Mouse (Mus musculus): Measurements from ENCODE around the gene Fam102b.

Gene Fam102b

DNA sequence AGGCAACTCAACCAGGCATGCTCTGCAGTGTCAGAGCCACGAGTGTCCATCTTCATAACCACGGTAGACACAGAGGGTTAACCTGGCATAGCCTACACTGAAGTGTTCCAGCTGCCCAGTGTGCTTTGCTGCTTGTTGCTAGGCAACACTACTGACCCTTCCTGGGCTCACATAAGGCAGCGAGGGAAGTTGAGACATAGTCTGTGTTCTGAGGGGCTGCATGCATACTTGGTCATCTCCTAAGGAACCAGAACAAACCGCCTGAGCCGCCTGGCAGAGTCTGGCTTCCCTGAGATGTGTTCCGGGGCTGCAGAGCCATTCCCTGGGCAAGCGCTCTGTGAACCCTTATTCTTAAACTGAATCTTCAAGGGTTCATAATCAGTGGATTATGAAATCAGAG, 66.2 kb downstream of the Fam102b start:
- peak in 1 of 2 experiments; percentile 20 for DNase-seq (ENCODE audit: low spot score in 2 of 2)

DNA sequence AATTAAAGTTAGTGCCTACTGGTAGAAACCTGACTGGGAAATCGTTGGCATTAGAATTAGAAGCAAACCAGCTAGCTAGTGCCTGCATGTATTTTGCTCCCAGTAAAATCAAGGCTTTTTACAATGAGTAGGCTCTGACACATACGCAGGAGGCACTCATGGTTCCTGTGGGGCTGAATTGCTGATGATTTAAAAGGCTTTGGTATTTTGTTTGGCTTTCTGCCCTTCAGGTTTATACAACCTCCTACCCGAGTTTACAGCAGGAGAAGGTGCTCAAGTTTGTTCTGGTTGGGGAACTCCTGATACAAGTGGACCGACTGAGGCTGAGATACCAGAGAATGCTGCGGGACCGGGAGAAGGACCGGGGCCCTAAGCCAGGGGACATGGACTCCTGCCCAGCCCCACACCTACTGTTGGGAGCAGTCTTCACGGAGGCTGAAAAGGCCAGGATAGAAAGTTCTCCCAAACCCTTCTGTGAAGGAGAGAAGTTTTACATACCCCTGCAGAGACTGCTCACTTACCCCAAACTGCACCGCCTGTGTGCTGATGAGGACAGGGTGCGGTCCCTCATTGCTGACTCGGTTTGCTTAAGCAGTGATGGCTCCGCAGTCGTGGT, 67.6 kb downstream of the Fam102b start:
- no peak for DNase-seq (ENCODE audit: low spot score in 2 of 2)

DNA sequence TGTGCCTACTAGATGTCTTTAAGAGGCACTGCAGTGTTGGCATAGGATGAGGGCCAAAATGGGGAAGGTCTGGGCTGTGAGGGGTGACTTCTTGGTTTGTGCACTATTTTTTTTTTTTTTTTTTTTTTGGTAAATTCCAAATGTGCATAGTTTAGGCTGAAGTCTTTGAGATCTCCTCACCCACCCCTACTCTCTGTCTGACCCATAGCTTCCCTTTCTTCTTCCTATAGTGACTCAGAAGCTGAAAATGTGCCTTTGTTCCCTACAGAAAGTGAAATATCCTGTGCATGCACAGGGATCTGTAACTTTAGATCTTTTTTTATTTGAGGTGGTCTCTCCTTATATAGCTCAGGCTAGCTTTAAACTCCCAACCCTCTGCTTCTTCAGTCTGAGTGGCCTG, 69.4 kb downstream of the Fam102b start:
- no peak for DNase-seq (ENCODE audit: low spot score in 2 of 2)

DNA sequence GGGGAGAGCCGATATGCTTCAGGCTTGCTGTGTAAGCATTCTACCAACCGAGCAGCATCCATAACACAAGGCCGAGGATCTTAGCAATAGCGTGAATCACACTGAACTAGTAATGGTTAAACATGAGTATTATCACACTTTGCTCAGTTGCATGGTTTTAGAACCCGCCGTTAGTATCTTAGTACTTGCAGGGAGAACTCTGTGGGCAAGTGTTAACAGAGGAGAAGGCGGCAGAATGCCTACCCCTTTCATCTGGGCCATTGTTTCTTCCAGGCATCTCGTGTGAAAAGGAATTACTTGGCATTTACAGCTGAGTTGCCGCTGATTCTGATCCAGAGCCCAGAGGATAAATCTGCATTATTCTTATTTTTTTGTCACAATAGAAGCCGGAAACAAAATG, 86.4 kb downstream of the Fam102b start:
- no peak for DNase-seq (ENCODE audit: low spot score in 2 of 2)

DNA sequence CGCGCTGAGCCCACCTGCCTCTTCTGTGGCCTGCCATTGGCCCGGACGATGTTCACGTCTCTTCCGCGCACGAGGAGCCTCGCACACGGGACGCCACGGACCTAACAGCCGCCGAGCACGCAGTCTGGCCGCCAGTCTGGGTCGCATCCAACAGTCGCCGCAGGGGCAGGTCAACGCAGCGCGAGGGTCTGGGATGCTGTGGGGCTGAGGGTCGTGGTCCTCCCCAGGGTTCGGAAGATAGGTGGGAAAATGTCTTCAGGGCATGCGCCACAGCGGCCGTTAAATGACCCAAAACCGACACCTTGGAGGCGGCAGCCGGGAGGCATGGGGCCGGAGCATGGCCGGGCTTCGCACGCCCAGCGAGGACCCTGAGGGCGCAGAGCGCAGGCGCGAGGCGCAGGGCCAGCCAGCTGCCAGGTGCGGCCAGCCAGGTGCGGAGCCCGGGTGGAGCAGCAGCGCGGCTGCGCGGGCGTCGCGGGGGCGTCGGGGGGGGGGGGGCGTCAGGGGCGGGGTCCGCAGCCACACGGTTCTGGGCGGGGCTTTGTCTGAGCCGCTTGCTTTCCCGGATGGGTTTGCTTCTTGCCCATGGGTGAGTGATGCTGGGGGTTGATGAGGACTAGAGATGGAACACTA, 87.3 kb downstream of the Fam102b start, which contains the start of gene Gm9857:
Gene Gm9857, minus strand, starts transcription at position 445 of the 633 bp plus-strand sequence.
- no peak for DNase-seq (ENCODE audit: low spot score in 2 of 2)

DNA sequence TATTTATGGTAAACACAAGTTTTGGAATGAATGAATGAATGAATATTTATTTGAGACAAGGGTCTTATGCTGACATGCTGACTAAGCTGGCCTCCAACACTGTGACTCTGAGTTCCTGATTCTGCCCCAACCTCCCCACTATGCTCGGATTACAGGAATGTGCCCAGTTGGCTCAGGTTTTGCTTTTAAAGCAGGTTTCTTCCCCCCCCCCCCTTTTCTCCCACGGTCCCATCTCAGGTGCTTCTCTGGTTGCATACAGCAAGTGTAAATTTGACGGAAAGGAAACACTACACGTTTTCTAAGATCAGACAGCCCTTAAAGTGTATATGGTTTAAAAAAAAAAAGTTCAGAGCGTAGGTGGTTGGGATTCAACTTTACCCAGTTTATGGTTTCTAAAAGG, 87.8 kb downstream of the Fam102b start, which contains the start of gene Henmt1:
Gene Henmt1, plus strand, starts transcription at position 301 of the 400 bp plus-strand sequence.
- no peak for DNase-seq (ENCODE audit: low spot score in 2 of 2)

DNA sequence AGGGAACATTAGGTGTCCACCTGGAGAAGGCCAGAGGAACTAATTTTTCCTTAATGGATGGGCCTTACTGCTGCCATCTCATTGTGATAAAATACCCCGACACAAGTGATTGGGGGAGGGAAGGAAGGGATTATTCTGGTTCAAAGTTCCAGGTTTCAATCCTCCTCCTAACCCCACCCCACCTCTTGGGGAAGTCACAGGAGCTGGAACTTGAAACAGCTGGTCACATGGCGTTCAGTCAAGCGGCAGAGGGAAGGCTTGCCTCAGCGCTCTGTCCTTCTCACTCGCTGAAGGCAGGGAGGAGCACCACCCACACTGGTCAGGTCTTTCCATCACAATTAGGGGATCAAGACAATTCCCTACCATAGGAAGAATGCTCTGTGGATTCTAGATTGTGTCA, 88.7 kb downstream of the Fam102b start:
- no peak for DNase-seq (ENCODE audit: low spot score in 2 of 2)

DNA sequence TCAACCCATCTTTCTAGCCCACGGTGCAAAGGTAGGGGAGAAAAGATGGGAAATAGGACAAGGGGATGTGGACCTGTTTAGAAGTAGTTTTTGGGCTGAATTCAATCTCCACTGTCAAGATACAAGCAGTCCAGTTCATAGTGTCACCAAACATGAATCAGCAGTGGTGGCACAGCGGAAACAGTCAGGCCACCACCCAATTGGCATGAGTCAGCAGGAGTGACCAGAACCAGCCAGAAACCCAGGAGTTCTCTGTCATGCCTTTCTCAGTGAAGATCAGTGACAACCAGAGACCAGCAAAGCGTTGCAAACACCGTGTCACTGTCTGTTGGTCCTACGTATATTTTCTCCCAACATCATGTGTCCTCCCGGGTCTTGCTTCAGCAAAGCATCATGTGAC, 93.8 kb downstream of the Fam102b start:
- no peak for DNase-seq (ENCODE audit: low spot score in 2 of 2)

DNA sequence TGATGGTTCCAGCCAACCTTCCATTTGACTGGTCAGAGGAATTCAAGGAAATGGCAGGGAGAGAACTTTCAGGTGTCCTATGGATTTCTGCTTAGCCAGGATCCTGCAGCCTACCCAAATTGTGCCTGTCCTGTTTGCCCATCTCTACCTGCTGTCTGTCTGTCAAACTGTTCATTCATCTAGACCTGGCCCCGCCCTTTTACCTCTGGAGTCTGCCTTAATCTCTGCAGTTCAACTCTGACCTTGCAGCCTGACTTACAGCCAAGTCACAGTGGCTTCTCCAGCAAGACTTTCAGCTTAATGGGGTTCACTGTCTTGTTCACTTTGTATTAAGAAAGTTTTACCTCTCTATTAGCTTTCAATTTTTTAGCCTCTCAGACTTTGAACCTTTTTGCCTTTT, 101.1 kb downstream of the Fam102b start:
- no peak for DNase-seq (ENCODE audit: low spot score in 2 of 2)

DNA sequence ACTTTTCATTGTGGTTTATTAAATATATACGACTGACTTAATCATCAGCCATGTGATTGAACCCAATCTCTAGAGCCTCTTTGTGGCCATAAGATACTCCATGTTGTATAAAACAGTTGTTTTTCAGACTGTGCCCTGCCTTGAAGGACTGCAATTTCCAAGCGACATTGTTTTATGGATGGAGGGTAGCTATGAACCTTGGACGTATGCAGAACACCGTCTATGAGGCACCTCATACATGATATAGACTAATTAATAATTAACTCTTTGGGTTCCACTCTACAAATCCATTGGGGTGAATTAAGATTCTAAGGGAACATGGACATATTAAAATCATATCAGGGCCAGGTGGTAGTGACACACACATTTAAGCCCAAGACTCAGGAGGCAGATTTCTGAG, 101.7 kb downstream of the Fam102b start:
- DNase-seq (ENCODE audit: low spot score in 2 of 2), result no peak

DNA sequence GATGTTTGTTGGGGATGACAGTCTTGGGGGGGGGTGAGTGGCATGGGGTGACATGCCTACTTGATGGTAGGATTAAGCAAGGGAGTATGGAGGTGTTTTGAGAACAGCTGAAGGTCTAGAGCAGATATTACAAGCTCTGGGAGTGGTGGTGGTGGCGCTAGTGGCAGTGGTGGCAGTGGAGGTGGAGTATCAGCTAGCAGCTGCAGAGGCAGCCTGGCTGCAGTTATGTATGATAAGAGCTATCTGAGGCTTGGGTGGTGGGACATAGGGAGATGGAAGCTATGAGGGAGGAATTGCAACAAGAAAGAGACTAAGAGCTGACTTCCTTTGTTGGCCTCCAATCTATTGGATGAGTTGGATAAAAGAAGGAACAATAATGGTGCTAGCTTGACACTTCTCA, 105.6 kb downstream of the Fam102b start:
- DNase-seq (ENCODE audit: low spot score in 2 of 2), result no peak

All from left cerebral cortex, adult 9 months (tissue).